Mouse (Mus musculus) midbrain, embryonic 13.5 days (tissue): ENCODE measurements around the gene Pdia3. TPM values are rescaled to one million over a fixed set of nuclear protein-coding genes. Genes with fewer than 3 reads are reported as not detected.
"Not testable (repeated sequence)": the region's sequence is repeated elsewhere in the genome, so short reads cannot be mapped to it uniquely, and the experiment has no call there.

Experiments used
- ATAC-seq: fragments of 200-750 bp; cut with Nextera tagmentation; 2 replicates; pipeline ENCODE4 v1.8.0; 2017; ENCODE audit warnings: mild to moderate bottlenecking, moderate TSS enrichment, moderate library complexity
- H3K27ac ChIP-seq: fragments of 300-500 bp; sonication (generic); 2 replicates; pipeline ENCODE4 v1.5.1; 2015; ENCODE audit warnings: inconsistent platforms, mild to moderate bottlenecking, moderate library complexity
- H3K27me3 ChIP-seq: fragments of 300-500 bp; sonication (generic); 2 replicates; pipeline ENCODE4 v1.6.1; 2015; ENCODE audit warnings: mild to moderate bottlenecking, inconsistent platforms
- H3K36me3 ChIP-seq: fragments of 300-500 bp; sonication (generic); 2 replicates; pipeline ENCODE4 v1.6.1; 2015; ENCODE audit warnings: mild to moderate bottlenecking, inconsistent platforms
- H3K4me1 ChIP-seq: fragments of 300-500 bp; sonication (generic); replicated peaks from 2 replicates; pipeline ENCODE4 v1.6.1; 2015; ENCODE audit warnings: inconsistent platforms
- H3K4me2 ChIP-seq: fragments of 300-500 bp; sonication (generic); replicated peaks from 2 replicates; pipeline ENCODE4 v1.6.1; 2015; ENCODE audit warnings: moderate library complexity, mild to moderate bottlenecking, inconsistent platforms
- H3K4me3 ChIP-seq: fragments of 300-500 bp; sonication (generic); replicated peaks from 2 replicates; pipeline ENCODE4 v1.5.1; 2015; ENCODE audit warnings: mild to moderate bottlenecking, inconsistent platforms
- H3K9ac ChIP-seq: fragments of 300-500 bp; sonication (generic); replicated peaks from 2 replicates; pipeline ENCODE4 v1.6.1; 2015; ENCODE audit warnings: mild to moderate bottlenecking, inconsistent platforms
- H3K9me3 ChIP-seq: fragments of 300-500 bp; sonication (generic); 2 replicates; pipeline ENCODE4 v1.6.1; 2016; ENCODE audit warnings: mild to moderate bottlenecking, inconsistent platforms
- WGBS: fragments of 180-500 bp; shearing (Covaris S2); methylation state at CpG from one replicate; pipeline ENCODE4 v1.1.7; 2015; 5-methylcytosine and 5-hydroxymethylcytosine counted together
- microRNA-seq: library from miRNA; unstranded; fragments of <30 nt; microRNA quantifications from one replicate; pipeline ENCODE4, GENCODE M21; 2016
- polyA plus RNA-seq: library from polyadenylated mRNA; unstranded; fragments of >200 nt; fragmentation: Nextera tagmentation; extraction: Ambion mirVana; gene quantifications from 2 replicates; pipeline ENCODE4 v1.2.1, GENCODE M21; 2015

Pdia3 gene
- polyA plus RNA-seq, 1 experiment from 2014 or later: 395 TPM

GRCm38 (mm10) chr2:121484403-121484802, 70.8 kb downstream of the Pdia3 start:
- not testable (repeated sequence) for H3K27me3 ChIP-seq, H3K27ac ChIP-seq, H3K4me1 ChIP-seq, H3K4me2 ChIP-seq, H3K36me3 ChIP-seq, H3K4me3 ChIP-seq, ATAC-seq, H3K9me3 ChIP-seq, H3K9ac ChIP-seq
- WGBS: 90% methylated on average over 2 of the region's 2 CpGs

Small RNA genes within 50 kb of the gene (microRNA-seq; reads per million reads assigned to microRNA genes)
- gene Gm22953: not detected

Other genes with a start within 250 kb of the Pdia3 start
- 63.9 and 67.9 TPM in 2 replicates for gene Tubgcp4, start 243.1 kb upstream of the Pdia3 start, polyA plus RNA-seq
- gene Zscan29, start 242.7 kb upstream of the Pdia3 start, polyA plus RNA-seq: 10.5 and 10.9 TPM in 2 replicates
- gene Trp53bp1, start 142.4 kb upstream of the Pdia3 start, polyA plus RNA-seq: 212 and 229 TPM in 2 replicates
- gene Map1a, start 124.2 kb upstream of the Pdia3 start, polyA plus RNA-seq: 18.1 and 20.6 TPM in 2 replicates
- gene Ppip5k1, start 58.4 kb upstream of the Pdia3 start, polyA plus RNA-seq: 18.0 and 21.0 TPM in 2 replicates
- 25.1 and 25.7 TPM in 2 replicates for gene Ckmt1, start 56.1 kb upstream of the Pdia3 start, polyA plus RNA-seq
- 0.04 TPM in 1 of 2 replicates, not detected in the other for gene Strc, start 26.6 kb upstream of the Pdia3 start, polyA plus RNA-seq
- gene Catsper2, start within 50 bp of the Pdia3 start, polyA plus RNA-seq: 5.0 and 5.3 TPM in 2 replicates
- 2.2 and 2.4 TPM in 2 replicates for gene Ell3, start 30.5 kb downstream of the Pdia3 start, polyA plus RNA-seq
- gene Serf2, start 35.4 kb downstream of the Pdia3 start, polyA plus RNA-seq: 388 and 391 TPM in 2 replicates
- 117 and 118 TPM in 2 replicates for gene Hypk, start 39.5 kb downstream of the Pdia3 start, polyA plus RNA-seq
- 1.3 and 1.5 TPM in 2 replicates for gene Serinc4, start 43.0 kb downstream of the Pdia3 start, polyA plus RNA-seq
- 78.6 and 82.4 TPM in 2 replicates for gene Mfap1b, start 60.3 kb downstream of the Pdia3 start, polyA plus RNA-seq
- 37.3 and 37.7 TPM in 2 replicates for gene Mfap1a, start 92.9 kb downstream of the Pdia3 start, polyA plus RNA-seq
- 6.4 and 7.9 TPM in 2 replicates for gene Wdr76, start 92.9 kb downstream of the Pdia3 start, polyA plus RNA-seq